ENCODE assay signal across 8 mouse cellular contexts in the genomic region with DNA sequence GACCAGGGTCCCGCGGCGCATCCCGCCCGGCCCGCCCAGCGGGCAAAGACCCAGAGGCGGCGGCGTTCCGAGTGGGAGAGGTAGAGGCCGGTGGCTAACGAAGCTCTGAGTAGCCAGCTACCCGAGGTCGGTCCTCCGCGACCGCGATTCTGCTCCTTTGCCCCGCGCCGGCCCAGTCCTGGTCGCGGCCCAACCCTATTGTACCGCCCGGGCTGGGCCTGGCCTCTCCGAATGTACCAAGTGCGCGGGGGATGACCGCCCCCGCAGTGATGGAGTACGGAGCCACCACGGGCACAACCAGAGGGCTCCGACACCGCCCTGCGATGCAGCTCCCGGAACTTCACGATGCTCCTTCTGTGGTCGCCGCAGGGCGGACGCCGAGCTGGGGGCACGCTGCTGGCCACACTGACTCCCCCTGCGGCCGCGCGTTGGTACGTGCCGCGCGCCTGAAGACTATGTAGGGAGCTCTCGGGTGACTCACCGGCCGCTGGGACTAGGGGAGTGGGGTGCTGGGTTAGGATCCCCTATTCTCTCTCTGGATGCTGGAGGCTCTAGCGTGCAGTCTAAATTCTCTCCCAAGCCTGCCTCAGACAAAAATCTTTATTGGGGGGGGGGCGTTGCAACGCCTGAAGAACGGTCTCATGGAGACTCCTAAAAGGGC. TPM values are rescaled to one million over a fixed set of nuclear protein-coding genes. Genes with fewer than 3 reads are reported as not detected.
DNase-seq lines count a peak whose midpoint lies in the region; ATAC-seq and TF ChIP-seq lines count a peak whose summit lies in the region.

A gene (minus strand): TSS at position 213 of the 661 bp plus-strand sequence.

- intact Hi-C loops in heart, postnatal 10 days (cut with DNase I), result no loop called here

- 0 out of 2 replicates have a peak, but pooled peaks cover 4% of the 10 kb centered on the region for H3K36me3 ChIP-seq in E14TG2a.4 (ENCODE audit: insufficient read depth, low read length)
- no peaks in the 10 kb centered on the region for H3K36me3 ChIP-seq in forebrain, embryonic 14.5 days (ENCODE audit: control insufficient read depth, insufficient read depth, low read length)
- H3K36me3 ChIP-seq in liver, postnatal 0 days (replicated peaks; ENCODE audit: insufficient read depth, low read length), result no peaks in the 10 kb centered on the region
- 0 out of 2 replicates have a peak, but pooled peaks cover 6% of the 10 kb centered on the region for H3K36me3 ChIP-seq in neural tube, embryonic 13.5 days

- peak within 1 kb of the TSS; percentile 91 for H3K4me3 ChIP-seq in E14TG2a.4 (replicated peaks; ENCODE audit: low read length)
- H3K4me3 ChIP-seq in forebrain, embryonic 14.5 days (ENCODE audit: low read depth, low read length), result peak within 1 kb of the TSS; percentile 99
- peak within 1 kb of the TSS; percentile 82 for H3K4me3 ChIP-seq in liver, postnatal 0 days (ENCODE audit: low read depth, low read length)
- H3K4me3 ChIP-seq in neural tube, embryonic 13.5 days, result peak within 1 kb of the TSS; percentile 100

- DNase-seq in forebrain, embryonic 14.5 days (ENCODE audit: low spot score), result peak; percentile 87
- DNase-seq in heart, postnatal 10 days, result peak; percentile 94
- no peak for DNase-seq in large intestine, adult 2 months (ENCODE audit: low read depth, low spot score)
- peak; percentile 87 for DNase-seq in liver, postnatal 0 days
- peak; percentile 69 for DNase-seq in telencephalon, adult 2 months (ENCODE audit: low read depth, low spot score)

- peaks cover 85% of the 10 kb centered on the region for H3K4me1 ChIP-seq in E14TG2a.4 (replicated peaks; ENCODE audit: low read depth, low read length)
- peaks cover 42% of the 10 kb centered on the region for H3K4me1 ChIP-seq in forebrain, embryonic 14.5 days (ENCODE audit: control insufficient read depth, insufficient read depth, low read length)
- peaks cover 76% of the 10 kb centered on the region for H3K4me1 ChIP-seq in liver, postnatal 0 days (ENCODE audit: insufficient read depth)
- peaks cover 81% of the 10 kb centered on the region for H3K4me1 ChIP-seq in neural tube, embryonic 13.5 days (replicated peaks)

- WGBS in forebrain, embryonic 14.5 days, result under 1% methylated on average over 57 of the region's 59 CpGs
- under 1% methylated on average over 59 of the region's 59 CpGs for WGBS in large intestine, adult 2 months
- WGBS in liver, postnatal 0 days (ENCODE audit: insufficient replicate concordance), result 1% methylated on average over 53 of the region's 59 CpGs
- under 1% methylated on average over 54 of the region's 59 CpGs for WGBS in neural tube, embryonic 13.5 days

- peak; percentile 63 for ATAC-seq in cerebellum, adult (ENCODE audit: insufficient number of reproducible peaks, low FRiP score, low TSS enrichment)
- ATAC-seq in forebrain, embryonic 14.5 days, result peak; percentile 88
- ATAC-seq in liver, postnatal 0 days, result peak; percentile 75
- peak; percentile 84 for ATAC-seq in neural tube, embryonic 13.5 days (ENCODE audit: low read depth)

- peaks cover 20% of the 10 kb centered on the region for H3K27me3 ChIP-seq in E14TG2a.4 (ENCODE audit: insufficient read depth, low read length)
- no peaks in the 10 kb centered on the region for H3K27me3 ChIP-seq in forebrain, embryonic 14.5 days (replicated peaks; ENCODE audit: control insufficient read depth, insufficient read depth, low read length)
- 0 out of 2 replicates have a peak, but pooled peaks cover 2% of the 10 kb centered on the region for H3K27me3 ChIP-seq in liver, postnatal 0 days (ENCODE audit: insufficient read depth, low read length)
- H3K27me3 ChIP-seq in neural tube, embryonic 13.5 days, result no peaks in the 10 kb centered on the region

- peak within 1 kb of the TSS; percentile 99 for H3K9ac ChIP-seq in forebrain, embryonic 14.5 days (ENCODE audit: low read length)
- peak within 1 kb of the TSS; percentile 78 for H3K9ac ChIP-seq in liver, postnatal 0 days (replicated peaks)
- H3K9ac ChIP-seq in neural tube, embryonic 13.5 days, result peak within 1 kb of the TSS; percentile 99

- H3K27ac ChIP-seq in forebrain, embryonic 14.5 days (ENCODE audit: low read depth, low read length), result peak within 1 kb of the TSS; percentile 90
- H3K27ac ChIP-seq in liver, postnatal 0 days (ENCODE audit: low read depth), result peak within 1 kb of the TSS; percentile 87
- H3K27ac ChIP-seq in neural tube, embryonic 13.5 days (replicated peaks), result peak within 1 kb of the TSS; percentile 96

- TF ChIP-seq EP300 in liver, postnatal 0 days (IDR thresholded peaks at IDR 0.05; ENCODE audit: low read depth), result no peak

- H3K4me2 ChIP-seq in forebrain, embryonic 14.5 days (ENCODE audit: low read length), result peak within 1 kb of the TSS; percentile 87
- peak within 1 kb of the TSS; percentile 85 for H3K4me2 ChIP-seq in liver, postnatal 0 days (ENCODE audit: low read depth, low read length)
- peak within 1 kb of the TSS; percentile 99 for H3K4me2 ChIP-seq in neural tube, embryonic 13.5 days

- no peaks in the 10 kb centered on the region for H3K9me3 ChIP-seq in E14TG2a.4 (ENCODE audit: low read length)
- H3K9me3 ChIP-seq in forebrain, embryonic 14.5 days (replicated peaks; ENCODE audit: control insufficient read depth, low read length), result no peaks in the 10 kb centered on the region
- no peaks in the 10 kb centered on the region for H3K9me3 ChIP-seq in liver, postnatal 0 days (ENCODE audit: low read length)
- no peaks in the 10 kb centered on the region for H3K9me3 ChIP-seq in neural tube, embryonic 13.5 days

- TF ChIP-seq CTCF in E14TG2a.4 (conservative IDR thresholded peaks at IDR 0.05; ENCODE audit: low read length), result no peak
- peak; percentile 23; the same call in 1 of the 2 replicates for TF ChIP-seq CTCF in liver, postnatal 0 days (IDR thresholded peaks at IDR 0.05; ENCODE audit: low read depth)

RNA-seq across cellular contexts. Expression of the gene that starts here (rescaled TPM):
- polyA plus RNA-seq in forebrain, embryonic 14.5 days (2014; fragmentation: Nextera tagmentation; extraction: Ambion mirVana), result 54.8 and 67.8 TPM in 2 replicates
- 100 to 1,000 TPM; 214 to 239 TPM for total RNA-seq in heart, postnatal 10 days (2021)
- 26.5 and 28.4 TPM in 2 replicates for polyA plus RNA-seq in large intestine, adult 2 months (2012; rRNA removed)
- polyA plus RNA-seq in liver, postnatal 0 days (2015; fragmentation: Nextera tagmentation; extraction: Ambion mirVana), result 7.2 and 10.0 TPM in 2 replicates
- 90.3 and 94.4 TPM in 2 replicates for polyA plus RNA-seq in neural tube, embryonic 13.5 days (2015; fragmentation: Nextera tagmentation; extraction: Ambion mirVana)
